In the genomic region with DNA sequence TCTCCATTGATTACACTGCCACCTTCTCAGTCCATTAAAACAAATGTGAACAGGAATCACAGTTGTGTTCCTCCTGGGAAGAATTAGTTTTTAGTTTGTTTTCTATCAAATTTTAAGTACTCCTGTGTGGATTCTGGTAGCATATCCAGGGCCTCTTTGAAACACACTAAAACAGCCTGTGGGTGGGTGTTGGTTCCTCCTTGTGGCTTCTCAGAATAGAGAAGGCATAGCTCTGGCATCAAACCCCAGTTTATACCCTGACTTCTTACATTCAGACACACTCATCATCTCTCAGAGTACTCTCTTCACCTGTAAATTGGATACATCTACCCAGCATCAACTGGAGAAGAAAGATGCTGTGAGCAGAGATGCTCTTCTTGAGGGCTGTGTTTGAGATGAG, we compare ENCODE assay signal across 24 mouse cellular contexts.
"Had no signal": no experiment of that assay in that cellular context is flagged by ENCODE, and none has a peak within 500 bp of the region (broad histone marks: within the 10 kb centered on the region; RNA-seq: fewer than 3 reads in every experiment).

No protein-coding gene starts in this region.

- ATAC-seq: inflammation-experienced regulatory T-cells, adult 6 months; intestine, embryonic 15.5 days; intestine, postnatal 0 days had no signal

- H3K4me3 ChIP-seq: heart, adult 2 months; heart, embryonic 13.5 days; heart, embryonic 15.5 days; intestine, embryonic 15.5 days; layer of hippocampus, adult 2 months; left cerebral cortex, adult 2 months; limb, embryonic 10.5 days; limb, embryonic 12.5 days; liver, embryonic 13.5 days; liver, embryonic 15.5 days had no signal

- H3K9me3 ChIP-seq: heart, embryonic 13.5 days; heart, embryonic 15.5 days; intestine, embryonic 15.5 days; limb, embryonic 10.5 days; limb, embryonic 12.5 days; liver, embryonic 13.5 days; liver, embryonic 15.5 days had no signal

- H3K27me3 ChIP-seq: heart, embryonic 15.5 days; intestine, embryonic 15.5 days; liver, embryonic 13.5 days; liver, embryonic 15.5 days had no signal

- H3K36me3 ChIP-seq: heart, embryonic 13.5 days; heart, embryonic 15.5 days; intestine, embryonic 15.5 days; limb, embryonic 10.5 days; limb, embryonic 12.5 days; liver, embryonic 13.5 days; liver, embryonic 15.5 days had no signal

- H3K4me2 ChIP-seq: heart, embryonic 11.5 days; heart, embryonic 13.5 days; heart, embryonic 15.5 days; hindbrain, embryonic 14.5 days; intestine, embryonic 15.5 days; limb, embryonic 12.5 days; liver, embryonic 11.5 days; liver, embryonic 13.5 days; liver, embryonic 15.5 days had no signal

- H3K4me1 ChIP-seq: heart, embryonic 13.5 days; heart, embryonic 15.5 days; intestine, embryonic 15.5 days; limb, embryonic 10.5 days; limb, embryonic 12.5 days; liver, embryonic 13.5 days; liver, embryonic 15.5 days had no signal

- DNase-seq: gastrocnemius, postnatal 14 days; gastrocnemius, postnatal 36 days; heart, adult 2 months; heart, postnatal 4 days; kidney, adult 18-20 months; kidney, adult 8-10 months; kidney, postnatal 10 days; kidney, postnatal 25 days; kidney, postnatal 4 days; liver; liver, embryonic 13.5 days had no signal

- H3K27ac ChIP-seq: heart, adult 2 months; heart, embryonic 13.5 days; heart, embryonic 15.5 days; intestine, embryonic 15.5 days; layer of hippocampus, adult 2 months; left cerebral cortex, adult 2 months; limb, embryonic 10.5 days; limb, embryonic 12.5 days; liver, embryonic 13.5 days; liver, embryonic 15.5 days had no signal

- H3K9ac ChIP-seq: heart, embryonic 13.5 days; heart, embryonic 15.5 days; hindbrain, embryonic 14.5 days; intestine, embryonic 15.5 days; limb, embryonic 12.5 days; liver, embryonic 13.5 days; liver, embryonic 15.5 days had no signal
